Mouse (Mus musculus) kidney, postnatal 10 days (tissue): ENCODE measurements around the gene Rpl22.
A peak's percentile ranks its signal among the peaks of the same experiment; 100 is the strongest.

Experiments used
- DNase-seq: peaks from one replicate; pipeline ENCODE4 v3.0.0; 2021; ENCODE audit warnings: mixed read lengths

Rpl22 gene

GRCm38 (mm10) chr4:152296874-152297861 lies 28.4 kb upstream of the Rpl22 start, which contains the start of gene Icmt:
TSS of gene Icmt (plus strand) at chr4:152297227.
- DNase-seq = peak; percentile 100

- no peak for DNase-seq
These were observed 26.7 kb upstream of the Rpl22 start for GRCm38 (mm10) chr4:152298836-152299235.

GRCm38 (mm10) chr4:152300375-152300774 lies 25.2 kb upstream of the Rpl22 start:
- no peak for DNase-seq

GRCm38 (mm10) chr4:152302012-152302411 lies 23.5 kb upstream of the Rpl22 start:
- DNase-seq = peak; percentile 52

- no peak for DNase-seq
These were observed 22.4 kb upstream of the Rpl22 start for GRCm38 (mm10) chr4:152303172-152303571.

GRCm38 (mm10) chr4:152304685-152305084 lies 20.9 kb upstream of the Rpl22 start:
- DNase-seq = no peak

GRCm38 (mm10) chr4:152305991-152306390 lies 19.6 kb upstream of the Rpl22 start:
- DNase-seq = no peak

- DNase-seq = no peak
These were observed 18.0 kb upstream of the Rpl22 start for GRCm38 (mm10) chr4:152307542-152307941.

- DNase-seq = no peak
These were observed 13.4 kb upstream of the Rpl22 start for GRCm38 (mm10) chr4:152312186-152312585.

GRCm38 (mm10) chr4:152313211-152313632 lies 12.3 kb upstream of the Rpl22 start:
- DNase-seq = no peak

- DNase-seq = peak; percentile 67
These were observed 11.6 kb upstream of the Rpl22 start for GRCm38 (mm10) chr4:152313934-152314333.

- no peak for DNase-seq
These were observed 9.9 kb upstream of the Rpl22 start for GRCm38 (mm10) chr4:152315498-152316213.

GRCm38 (mm10) chr4:152317631-152318033 lies 7.9 kb upstream of the Rpl22 start:
- no peak for DNase-seq

- DNase-seq = peak; percentile 73
These were observed 6.9 kb upstream of the Rpl22 start, which contains the start of gene Rnf207 for GRCm38 (mm10) chr4:152318517-152319234. TSS of gene Rnf207 (minus strand) at chr4:152318993.

- no peak for DNase-seq
These were observed 4.1 kb upstream of the Rpl22 start for GRCm38 (mm10) chr4:152321464-152321863.

GRCm38 (mm10) chr4:152324641-152325562 lies 640 bp upstream of the Rpl22 start:
- no peak for DNase-seq

GRCm38 (mm10) chr4:152326543-152326942 lies 1.0 kb downstream of the Rpl22 start:
- no peak for DNase-seq

- peak; percentile 70 for DNase-seq
These were observed 3.1 kb downstream of the Rpl22 start for GRCm38 (mm10) chr4:152328691-152329090.

- DNase-seq = peak; percentile 84
These were observed 7.4 kb downstream of the Rpl22 start for GRCm38 (mm10) chr4:152332952-152333351.

- DNase-seq = no peak
These were observed 8.0 kb downstream of the Rpl22 start for GRCm38 (mm10) chr4:152333587-152333986.

- DNase-seq = no peak
These were observed 12.2 kb downstream of the Rpl22 start for GRCm38 (mm10) chr4:152337772-152338171.
